Mouse (Mus musculus) neural tube, embryonic 13.5 days (tissue): Measurements from ENCODE around the gene Dennd5a. TPM values are rescaled to one million over a fixed set of nuclear protein-coding genes. Genes with fewer than 3 reads are reported as not detected.

Source experiments
- ATAC-seq: fragments of 200-750 bp; cut with Nextera tagmentation; 2 replicates; pipeline ENCODE4 v1.8.0; 2017; ENCODE audit warnings: low read depth, mild to moderate bottlenecking, moderate TSS enrichment, moderate library complexity
- H3K27ac ChIP-seq: fragments of 300-500 bp; sonication (generic); replicated peaks from 2 replicates; pipeline ENCODE4 v1.5.1; 2015; ENCODE audit warnings: moderate library complexity, mild to moderate bottlenecking, inconsistent platforms
- H3K27me3 ChIP-seq: fragments of 300-500 bp; sonication (generic); 2 replicates; pipeline ENCODE4 v1.6.1; 2015; ENCODE audit warnings: mild to moderate bottlenecking, inconsistent platforms
- H3K36me3 ChIP-seq: fragments of 300-500 bp; sonication (generic); 2 replicates; pipeline ENCODE4 v1.6.1; 2015; ENCODE audit warnings: mild to moderate bottlenecking, inconsistent platforms
- H3K4me1 ChIP-seq: fragments of 300-500 bp; sonication (generic); replicated peaks from 2 replicates; pipeline ENCODE4 v1.6.1; 2015; ENCODE audit warnings: inconsistent platforms
- H3K4me2 ChIP-seq: fragments of 300-500 bp; sonication (generic); 2 replicates; pipeline ENCODE4 v1.6.1; 2015; ENCODE audit warnings: inconsistent platforms, mild to moderate bottlenecking, moderate library complexity
- H3K4me3 ChIP-seq: fragments of 300-500 bp; sonication (generic); 2 replicates; pipeline ENCODE4 v1.5.1; 2015; ENCODE audit warnings: mild to moderate bottlenecking, inconsistent platforms
- H3K9ac ChIP-seq: fragments of 300-500 bp; sonication (generic); 2 replicates; pipeline ENCODE4 v1.6.1; 2015; ENCODE audit warnings: moderate library complexity, mild to moderate bottlenecking, inconsistent platforms
- H3K9me3 ChIP-seq: fragments of 300-500 bp; sonication (generic); 2 replicates; pipeline ENCODE4 v1.6.1; 2016; ENCODE audit warnings: inconsistent platforms
- WGBS: fragments of 180-500 bp; shearing (Covaris S2); methylation state at CpG from one replicate; pipeline ENCODE4 v1.1.7; 2015; 5-methylcytosine and 5-hydroxymethylcytosine counted together
- polyA plus RNA-seq: library from polyadenylated mRNA; unstranded; fragments of >200 nt; fragmentation: Nextera tagmentation; extraction: Ambion mirVana; gene quantifications from 2 replicates; pipeline ENCODE4 v1.2.1, GENCODE M21; 2015

The Dennd5a gene
- polyA plus RNA-seq, 1 experiment from 2014 or later, result 42.2 TPM

- ATAC-seq, result peak; percentile 82
- H3K4me1 ChIP-seq, result peaks cover 56% of the 10 kb centered on the region
- peak overlapping the region; percentile 84 for H3K4me2 ChIP-seq
- H3K27me3 ChIP-seq, result no peaks in the 10 kb centered on the region
- H3K27ac ChIP-seq, result peak overlapping the region; percentile 96
- H3K9me3 ChIP-seq, result no peaks in the 10 kb centered on the region
- 12% methylated on average over 13 of the region's 13 CpGs for WGBS
- H3K9ac ChIP-seq, result peak overlapping the region; percentile 98
- H3K4me3 ChIP-seq, result peak overlapping the region; percentile 79
- H3K36me3 ChIP-seq, result no peaks in the 10 kb centered on the region
These were observed 414 bp upstream of the Dennd5a start for GRCm38 (mm10) chr7:109960613-109961154.

GRCm38 (mm10) chr7:109958843-109959715 lies 1.2 kb downstream of the Dennd5a start:
- H3K4me2 ChIP-seq, result peak overlapping the region; percentile 84
- H3K36me3 ChIP-seq, result no peaks in the 10 kb centered on the region
- H3K9me3 ChIP-seq, result no peaks in the 10 kb centered on the region
- H3K4me3 ChIP-seq, result peak overlapping the region; percentile 79
- peak overlapping the region; percentile 96 for H3K27ac ChIP-seq
- H3K4me1 ChIP-seq, result peaks cover 71% of the 10 kb centered on the region
- 9% methylated on average over 18 of the region's 18 CpGs for WGBS
- peak overlapping the region; percentile 98 for H3K9ac ChIP-seq
- 0 out of 2 replicates have a peak, but pooled peaks have one; percentile 9 for ATAC-seq
- H3K27me3 ChIP-seq, result no peaks in the 10 kb centered on the region

GRCm38 (mm10) chr7:109957996-109958789 lies 2.1 kb downstream of the Dennd5a start:
- ATAC-seq, result no peak

GRCm38 (mm10) chr7:109954622-109955401 lies 5.5 kb downstream of the Dennd5a start:
- H3K4me1 ChIP-seq, result peaks cover 62% of the 10 kb centered on the region
- WGBS, result 70% methylated on average over 6 of the region's 6 CpGs
- no peak overlapping the region for H3K9ac ChIP-seq

More at GRCm38 (mm10) chr7:109957996-109958789, 2.1 kb downstream of the Dennd5a start:
- WGBS, result 59% methylated on average over 8 of the region's 8 CpGs
- Histone ChIP-seq H3K36me3 (no peaks in the 10 kb centered on the region), H3K27me3 (no peaks in the 10 kb centered on the region), H3K9me3 (no peaks in the 10 kb centered on the region), H3K4me3 (peak overlapping the region; percentile 79), H3K4me2 (peak overlapping the region; percentile 84), H3K27ac (peak overlapping the region; percentile 40), H3K4me1 (peaks cover 71% of the 10 kb centered on the region), H3K9ac (peak overlapping the region; percentile 98)

GRCm38 (mm10) chr7:109951297-109951696 lies 9.0 kb downstream of the Dennd5a start:
- Histone ChIP-seq H3K36me3 (no peaks in the 10 kb centered on the region), H3K4me3 (no peak overlapping the region), H3K4me2 (no peak overlapping the region), H3K27ac (no peak overlapping the region), H3K27me3 (no peaks in the 10 kb centered on the region), H3K9ac (no peak overlapping the region), H3K9me3 (no peaks in the 10 kb centered on the region), H3K4me1 (peaks cover 31% of the 10 kb centered on the region)
- no peak for ATAC-seq
- WGBS, result 80% methylated on average over 4 of the region's 4 CpGs

More at GRCm38 (mm10) chr7:109954622-109955401, 5.5 kb downstream of the Dennd5a start:
- Histone ChIP-seq H3K36me3 (no peaks in the 10 kb centered on the region), H3K27ac (no peak overlapping the region), H3K27me3 (no peaks in the 10 kb centered on the region), H3K4me3 (no peak overlapping the region), H3K4me2 (no peak overlapping the region), H3K9me3 (no peaks in the 10 kb centered on the region)
- ATAC-seq, result no peak

- peaks cover 4% of the 10 kb centered on the region for H3K36me3 ChIP-seq
- no peaks in the 10 kb centered on the region for H3K9me3 ChIP-seq
- no peak overlapping the region for H3K4me2 ChIP-seq
- no peak overlapping the region for H3K4me3 ChIP-seq
- H3K27me3 ChIP-seq, result no peaks in the 10 kb centered on the region
- no peak for ATAC-seq
- no peak overlapping the region for H3K9ac ChIP-seq
- 63% methylated on average over 6 of the region's 6 CpGs for whole genome bisulfite sequencing
- no peak overlapping the region for H3K27ac ChIP-seq
- peaks cover 3% of the 10 kb centered on the region; the same call in 1 of the 2 replicates for H3K4me1 ChIP-seq
These were observed 15.7 kb downstream of the Dennd5a start for GRCm38 (mm10) chr7:109944421-109945034.

GRCm38 (mm10) chr7:109929628-109930027 lies 30.6 kb downstream of the Dennd5a start:
- H3K36me3 ChIP-seq, result peaks cover 64% of the 10 kb centered on the region
- H3K4me1 ChIP-seq, result peaks cover 21% of the 10 kb centered on the region
- no peak overlapping the region for H3K4me2 ChIP-seq
- no peaks in the 10 kb centered on the region for H3K27me3 ChIP-seq
- ATAC-seq, result no peak
- no peak overlapping the region for H3K4me3 ChIP-seq
- H3K9me3 ChIP-seq, result no peaks in the 10 kb centered on the region
- H3K9ac ChIP-seq, result no peak overlapping the region
- H3K27ac ChIP-seq, result no peak overlapping the region

GRCm38 (mm10) chr7:109928365-109928764 lies 31.9 kb downstream of the Dennd5a start:
- WGBS, result 91% methylated on average over 6 of the region's 6 CpGs
- Histone ChIP-seq H3K9me3 (no peaks in the 10 kb centered on the region), H3K4me3 (no peak overlapping the region), H3K4me2 (no peak overlapping the region), H3K27ac (no peak overlapping the region), H3K36me3 (peaks cover 56% of the 10 kb centered on the region), H3K27me3 (no peaks in the 10 kb centered on the region), H3K9ac (no peak overlapping the region), H3K4me1 (peaks cover 28% of the 10 kb centered on the region)
- ATAC-seq, result no peak

- peak overlapping the region; percentile 49; the same call in 1 of the 2 replicates for H3K27ac ChIP-seq
- WGBS, result 78% methylated on average over 2 of the region's 2 CpGs
- H3K27me3 ChIP-seq, result no peaks in the 10 kb centered on the region
- peaks cover 28% of the 10 kb centered on the region for H3K4me1 ChIP-seq
- H3K9me3 ChIP-seq, result no peaks in the 10 kb centered on the region
- no peak overlapping the region for H3K4me2 ChIP-seq
- peaks cover 59% of the 10 kb centered on the region for H3K36me3 ChIP-seq
- no peak overlapping the region for H3K9ac ChIP-seq
- no peak for ATAC-seq
- no peak overlapping the region for H3K4me3 ChIP-seq
These were observed 35.3 kb downstream of the Dennd5a start for GRCm38 (mm10) chr7:109924965-109925364.

GRCm38 (mm10) chr7:109922889-109923288 lies 37.4 kb downstream of the Dennd5a start:
- no peak overlapping the region for H3K4me2 ChIP-seq
- H3K9me3 ChIP-seq, result no peaks in the 10 kb centered on the region
- H3K27ac ChIP-seq, result no peak overlapping the region
- H3K4me1 ChIP-seq, result peaks cover 28% of the 10 kb centered on the region
- no peak overlapping the region for H3K9ac ChIP-seq
- H3K27me3 ChIP-seq, result no peaks in the 10 kb centered on the region
- no peak for ATAC-seq
- WGBS, result 94% methylated on average over 4 of the region's 4 CpGs
- no peak overlapping the region for H3K4me3 ChIP-seq
- H3K36me3 ChIP-seq, result peaks cover 67% of the 10 kb centered on the region

GRCm38 (mm10) chr7:109906165-109906564 lies 54.1 kb downstream of the Dennd5a start:
- ATAC-seq, result no peak
- Histone ChIP-seq H3K4me2 (no peak overlapping the region), H3K27me3 (no peaks in the 10 kb centered on the region), H3K9me3 (no peaks in the 10 kb centered on the region), H3K4me1 (no peaks in the 10 kb centered on the region), H3K4me3 (no peak overlapping the region), H3K27ac (no peak overlapping the region), H3K36me3 (peaks cover 94% of the 10 kb centered on the region), H3K9ac (no peak overlapping the region)
- WGBS, result 91% methylated on average over 2 of the region's 2 CpGs
